Mouse (Mus musculus): ENCODE results near the gene Ripor2.

GRCm38 (mm10) chr13:24648027-24648426 lies 66.0 kb downstream of the Ripor2 start:
- no peak for TF ChIP-seq CTCF (IDR thresholded peaks at IDR 0.05; ENCODE audit: borderline replicate concordance, control insufficient read depth, extremely low read depth, insufficient read depth, low read length, poor library complexity)
- TF ChIP-seq POLR2A (IDR thresholded peaks at IDR 0.05; ENCODE audit: control insufficient read depth, extremely low read depth, insufficient read depth, low read length, poor library complexity) = no peak
